20 mouse cellular contexts compared by ENCODE assay signal in genomic region chr19:36681056-36681455, GRCm38 (mm10). TPM values are rescaled to one million over a fixed set of nuclear protein-coding genes. Genes with fewer than 3 reads are reported as not detected.
A peak's percentile ranks its signal among the peaks of the same experiment; 100 is the strongest.
DNase-seq lines count a peak whose midpoint lies in the region; ATAC-seq and TF ChIP-seq lines count a peak whose summit lies in the region.
"Had no signal": no experiment of that assay in that cellular context is flagged by ENCODE, and none has a peak within 500 bp of the region (broad histone marks: within the 10 kb centered on the region; RNA-seq: fewer than 3 reads in every experiment).

No protein-coding gene starts in this region.

- H3K36me3 ChIP-seq in heart, embryonic 15.5 days: no peaks in the 10 kb centered on the region
- H3K36me3 ChIP-seq in lung, embryonic 15.5 days: no peaks in the 10 kb centered on the region
- H3K36me3 ChIP-seq: G1E; liver, embryonic 12.5 days had no signal

- DNase-seq in gastrocnemius, adult 2 months: no peak
- DNase-seq in gastrocnemius, postnatal 4 days (ENCODE audit: low spot score in 2 of 2): no peak
- DNase-seq in heart, postnatal 10 days: no peak
- no peak for DNase-seq in lung, adult 2 months
- DNase-seq: adrenal gland, postnatal 25 days; cerebellum, adult 18-20 months; cerebellum, postnatal 36 days; gastrocnemius, postnatal 14 days; kidney, adult 8-10 months; kidney, postnatal 36 days; right cerebral cortex, postnatal 25 days; thymus, postnatal 36 days had no signal

- WGBS in heart, embryonic 15.5 days: 26% methylated on average over 4 of the region's 4 CpGs
- 25% methylated on average over 4 of the region's 4 CpGs for WGBS in lung, embryonic 15.5 days
- WGBS in lung, adult 2 months: 72% methylated on average over 4 of the region's 4 CpGs
- WGBS in olfactory bulb, adult 2 months: 50% methylated on average over 4 of the region's 4 CpGs

- H3K27ac ChIP-seq in gastrocnemius, adult 2 months: peak overlapping the region; percentile 92
- peak overlapping the region; percentile 84 for H3K27ac ChIP-seq in heart, embryonic 15.5 days
- H3K27ac ChIP-seq in lung, embryonic 15.5 days: peak overlapping the region; percentile 15; the same call in 1 of the 2 replicates
- 0 out of 2 replicates have a peak overlapping the region, but pooled peaks have one; percentile 25 for H3K27ac ChIP-seq in olfactory bulb, adult 2 months (ENCODE audit: insufficient read depth, low read depth, low read length)
- H3K27ac ChIP-seq: liver, embryonic 12.5 days had no signal

- intact Hi-C loops in gastrocnemius, adult 2 months (cut with DNase I): no loop called here
- intact Hi-C loops in heart, postnatal 10 days (cut with DNase I): no loop called here

- TF ChIP-seq POLR2A in lung, adult 2 months (IDR thresholded peaks at IDR 0.05; ENCODE audit: borderline replicate concordance, extremely low read depth, low read depth, low read length): no peak
- TF ChIP-seq POLR2A in olfactory bulb, adult 2 months (IDR thresholded peaks at IDR 0.05; ENCODE audit: insufficient read depth, low read depth, low read length): no peak

- no peak for TF ChIP-seq CTCF in gastrocnemius, adult 2 months (IDR thresholded peaks at IDR 0.05)
- no peak for TF ChIP-seq CTCF in lung, adult 2 months (IDR thresholded peaks at IDR 0.05; ENCODE audit: insufficient read depth, low read length)
- no peak for TF ChIP-seq CTCF in olfactory bulb, adult 2 months (IDR thresholded peaks at IDR 0.05; ENCODE audit: insufficient read depth, low read depth, low read length)

- no peak overlapping the region for H3K9ac ChIP-seq in heart, embryonic 15.5 days
- H3K9ac ChIP-seq in lung, embryonic 15.5 days: no peak overlapping the region
- H3K9ac ChIP-seq: liver, embryonic 12.5 days had no signal

- H3K4me3 ChIP-seq in gastrocnemius, adult 2 months: no peak overlapping the region
- no peak overlapping the region for H3K4me3 ChIP-seq in heart, embryonic 15.5 days
- no peak overlapping the region for H3K4me3 ChIP-seq in lung, embryonic 15.5 days
- no peak overlapping the region for H3K4me3 ChIP-seq in lung, adult 2 months (replicated peaks; ENCODE audit: extremely low read depth, low read depth, low read length)
- no peak overlapping the region for H3K4me3 ChIP-seq in olfactory bulb, adult 2 months (ENCODE audit: insufficient read depth, low read depth, low read length)
- H3K4me3 ChIP-seq: liver, embryonic 12.5 days had no signal

- H3K4me2 ChIP-seq in heart, embryonic 15.5 days: no peak overlapping the region
- H3K4me2 ChIP-seq in lung, embryonic 15.5 days: no peak overlapping the region
- H3K4me2 ChIP-seq: liver, embryonic 12.5 days had no signal

- no peaks in the 10 kb centered on the region for H3K9me3 ChIP-seq in heart, embryonic 15.5 days (replicated peaks)
- H3K9me3 ChIP-seq in lung, embryonic 15.5 days: no peaks in the 10 kb centered on the region
- H3K9me3 ChIP-seq: G1E; liver, embryonic 12.5 days had no signal

- no peaks in the 10 kb centered on the region for H3K27me3 ChIP-seq in heart, embryonic 15.5 days
- no peaks in the 10 kb centered on the region for H3K27me3 ChIP-seq in lung, embryonic 15.5 days
- H3K27me3 ChIP-seq: liver, embryonic 12.5 days had no signal

- H3K4me1 ChIP-seq in heart, embryonic 15.5 days (replicated peaks): peaks cover 57% of the 10 kb centered on the region
- peaks cover 50% of the 10 kb centered on the region for H3K4me1 ChIP-seq in lung, embryonic 15.5 days
- H3K4me1 ChIP-seq in lung, adult 2 months (ENCODE audit: control insufficient read depth, insufficient read depth, low read length): 0 out of 2 replicates have a peak, but pooled peaks cover 3% of the 10 kb centered on the region
- peaks cover 21% of the 10 kb centered on the region for H3K4me1 ChIP-seq in olfactory bulb, adult 2 months (ENCODE audit: control insufficient read depth, insufficient read depth, low read length)
- H3K4me1 ChIP-seq: liver, embryonic 12.5 days had no signal

- no peak for ATAC-seq in heart, embryonic 15.5 days (replicated peaks; ENCODE audit: insufficient number of reproducible peaks, insufficient read depth, low FRiP score, low read depth)
- ATAC-seq in lung, embryonic 15.5 days (ENCODE audit: borderline replicate concordance, extremely low read depth, low FRiP score, low TSS enrichment): no peak
- ATAC-seq: activated CD4-positive, CD25-positive, alpha-beta regulatory T cell, adult 4 months; liver, embryonic 12.5 days had no signal

RNA-seq across cellular contexts. Expression of gene Ppp1r3c, which starts 55.4 kb away (rescaled TPM):
- 100 to 1,000 TPM; 675 to 775 TPM for total RNA-seq in gastrocnemius, adult 2 months (2021)
- 10 to 100 TPM; 76.9 to 78.8 TPM for total RNA-seq in gastrocnemius, postnatal 4 days (2021)
- 82.2 and 93.0 TPM in 2 replicates for polyA plus RNA-seq in heart, embryonic 15.5 days (2015; fragmentation: Nextera tagmentation; extraction: Ambion mirVana)
- 10 to 100 TPM; 72.2 to 86.1 TPM for total RNA-seq in heart, postnatal 10 days (2021)
- 83.4 and 84.3 TPM in 2 replicates for polyA plus RNA-seq in lung, embryonic 15.5 days (2015; fragmentation: Nextera tagmentation; extraction: Ambion mirVana)
- polyA plus RNA-seq in lung, adult 2 months (2012; rRNA removed): 5.4 and 9.8 TPM in 2 replicates
- not detected in 2 replicates for polyA plus RNA-seq in olfactory bulb, adult 2 months (2012; ENCODE audit: insufficient read depth, insufficient read length, low replicate concordance, missing spikeins)
- total RNA-seq: megakaryocyte-erythroid progenitor cell, adult 5-6 weeks; neutrophil, adult 5-6 weeks had no signal
- polyA plus RNA-seq: activated CD4-positive, CD25-positive, alpha-beta regulatory T cell, adult 4 months; G1E had no signal

Comparison
In these comparisons a context has a peak if more than half of its experiments do, and no peak if none do; other contexts are left out.
1. H3K27ac ChIP-seq: peak in every context shown above with its lines; median percentile 92 in gastrocnemius, adult 2 months; 84 in heart, embryonic 15.5 days; 25 in olfactory bulb, adult 2 months; 15 in lung, embryonic 15.5 days.